ENCODE assay signal across 8 mouse cellular contexts in genomic region chr8:70200098-70200681, GRCm38 (mm10). TPM values are rescaled to one million over a fixed set of nuclear protein-coding genes. Genes with fewer than 3 reads are reported as not detected.
DNase-seq lines count a peak whose midpoint lies in the region; ATAC-seq and TF ChIP-seq lines count a peak whose summit lies in the region.

No protein-coding gene starts in this region.

- H3K4me1 ChIP-seq in bone marrow, adult 2 months (ENCODE audit: control insufficient read depth, insufficient read depth, low read length): peaks cover 5% of the 10 kb centered on the region; the same call in 1 of the 2 replicates
- H3K4me1 ChIP-seq in forebrain, embryonic 15.5 days: 0 out of 2 replicates have a peak, but pooled peaks cover 11% of the 10 kb centered on the region
- H3K4me1 ChIP-seq in kidney, postnatal 0 days (replicated peaks; ENCODE audit: insufficient read depth, low read length): no peaks in the 10 kb centered on the region
- H3K4me1 ChIP-seq in lung, embryonic 14.5 days (ENCODE audit: insufficient read depth): peaks cover 3% of the 10 kb centered on the region; the same call in 1 of the 2 replicates

- H3K4me3 ChIP-seq in bone marrow, adult 2 months (replicated peaks; ENCODE audit: control insufficient read depth, low read depth, low read length): no peak overlapping the region
- H3K4me3 ChIP-seq in forebrain, embryonic 15.5 days: no peak overlapping the region
- no peak overlapping the region for H3K4me3 ChIP-seq in kidney, postnatal 0 days (replicated peaks; ENCODE audit: low read depth, low read length)
- H3K4me3 ChIP-seq in lung, embryonic 14.5 days (ENCODE audit: low read depth, low read length): no peak overlapping the region

- H3K27ac ChIP-seq in bone marrow, adult 2 months (ENCODE audit: control insufficient read depth, insufficient read depth, low read depth, low read length, poor library complexity): peak overlapping the region; percentile 27; the same call in 1 of the 2 replicates
- H3K27ac ChIP-seq in forebrain, embryonic 15.5 days (replicated peaks): peak overlapping the region; percentile 16; the same call in 1 of the 2 replicates
- no peak overlapping the region for H3K27ac ChIP-seq in kidney, postnatal 0 days
- no peak overlapping the region for H3K27ac ChIP-seq in lung, embryonic 14.5 days (ENCODE audit: low read depth)

- intact Hi-C loops in left cerebral cortex, postnatal 10 days (cut with DNase I): no loop called here

- no peak overlapping the region for H3K9ac ChIP-seq in forebrain, embryonic 15.5 days (replicated peaks)
- H3K9ac ChIP-seq in kidney, postnatal 0 days (ENCODE audit: low read depth, low read length): no peak overlapping the region
- H3K9ac ChIP-seq in lung, embryonic 14.5 days: no peak overlapping the region

- H3K4me2 ChIP-seq in forebrain, embryonic 15.5 days (replicated peaks): no peak overlapping the region
- H3K4me2 ChIP-seq in kidney, postnatal 0 days (ENCODE audit: low read length): no peak overlapping the region
- H3K4me2 ChIP-seq in lung, embryonic 14.5 days: no peak overlapping the region

- ATAC-seq in forebrain, embryonic 15.5 days (replicated peaks): peak; percentile 68
- ATAC-seq in kidney, postnatal 0 days (replicated peaks; ENCODE audit: low FRiP score, low read depth): no peak
- peak; percentile 45 for ATAC-seq in lung, embryonic 14.5 days (ENCODE audit: insufficient read depth)

- H3K36me3 ChIP-seq in forebrain, embryonic 15.5 days: no peaks in the 10 kb centered on the region
- H3K36me3 ChIP-seq in kidney, postnatal 0 days (ENCODE audit: insufficient read depth, low read length): no peaks in the 10 kb centered on the region
- no peaks in the 10 kb centered on the region for H3K36me3 ChIP-seq in lung, embryonic 14.5 days (ENCODE audit: insufficient read depth)

- no peak for TF ChIP-seq POLR2A in bone marrow, adult 2 months (IDR thresholded peaks at IDR 0.05; ENCODE audit: borderline replicate concordance, control insufficient read depth, low read depth, low read length)

- TF ChIP-seq CTCF in bone marrow, adult 2 months (IDR thresholded peaks at IDR 0.05; ENCODE audit: control insufficient read depth, insufficient read depth, low read length): peak; percentile 42; the same call in 1 of the 2 replicates
- peak; percentile 63 for TF ChIP-seq CTCF in kidney, postnatal 0 days (IDR thresholded peaks at IDR 0.05; ENCODE audit: low read depth)
- peak; percentile 55 for TF ChIP-seq CTCF in lung, embryonic 14.5 days (IDR thresholded peaks at IDR 0.05; ENCODE audit: low read depth)

- H3K9me3 ChIP-seq in forebrain, embryonic 15.5 days: no peaks in the 10 kb centered on the region
- H3K9me3 ChIP-seq in kidney, postnatal 0 days (replicated peaks; ENCODE audit: low read length): no peaks in the 10 kb centered on the region
- H3K9me3 ChIP-seq in lung, embryonic 14.5 days (ENCODE audit: low read depth, low read length): no peaks in the 10 kb centered on the region

- WGBS in bone marrow, adult 2 months: 79% methylated on average over 5 of the region's 5 CpGs
- WGBS in forebrain, embryonic 15.5 days: 59% methylated on average over 5 of the region's 5 CpGs
- WGBS in kidney, postnatal 0 days: 34% methylated on average over 5 of the region's 5 CpGs
- WGBS in lung, embryonic 14.5 days: 41% methylated on average over 5 of the region's 5 CpGs

- H3K27me3 ChIP-seq in forebrain, embryonic 15.5 days: no peaks in the 10 kb centered on the region
- no peaks in the 10 kb centered on the region for H3K27me3 ChIP-seq in kidney, postnatal 0 days (ENCODE audit: insufficient read depth, low read length)
- H3K27me3 ChIP-seq in lung, embryonic 14.5 days (ENCODE audit: insufficient read depth, low read length): no peaks in the 10 kb centered on the region

- DNase-seq in left cerebral cortex, adult 18-20 months (ENCODE audit: low spot score in 2 of 2): peak; percentile 39 to 63
- DNase-seq in left cerebral cortex, postnatal 10 days (ENCODE audit: extremely low spot score in 1 of 2, low spot score in 2 of 2): no peak
- DNase-seq in kidney, postnatal 0 days (ENCODE audit: low spot score): peak; percentile 56
- peak; percentile 49 for DNase-seq in lung, embryonic 14.5 days
- peak; percentile 32 for DNase-seq in thymus, postnatal 25 days
- no peak for DNase-seq in testis, postnatal 14 days (ENCODE audit: low spot score)

RNA-seq across cellular contexts. Expression of gene Slc25a42, which starts 11.9 kb away (rescaled TPM):
- 10 to 100 TPM; 36.0 to 37.8 TPM for total RNA-seq in left cerebral cortex, adult 18-20 months (2021)
- 10 to 100 TPM; 26.1 to 26.6 TPM for total RNA-seq in left cerebral cortex, postnatal 10 days (2021)
- polyA plus RNA-seq in bone marrow, adult 2 months (2011; ENCODE audit: insufficient read depth, insufficient read length, low replicate concordance, missing spikeins): 7.1 and 10.9 TPM in 2 replicates
- polyA plus RNA-seq in forebrain, embryonic 15.5 days (2015; fragmentation: Nextera tagmentation; extraction: Ambion mirVana): 3.8 and 4.4 TPM in 2 replicates
- polyA plus RNA-seq in kidney, postnatal 0 days (2015; fragmentation: Nextera tagmentation; extraction: Ambion mirVana): 5.6 TPM in 2 replicates
- polyA plus RNA-seq in lung, embryonic 14.5 days (2014; fragmentation: Nextera tagmentation; extraction: Ambion mirVana): 2.9 and 3.2 TPM in 2 replicates

RNA-seq across cellular contexts. Expression of gene Tmem161a, which starts 28.0 kb away (rescaled TPM):
- 10 to 100 TPM; 45.2 to 46.2 TPM for total RNA-seq in left cerebral cortex, adult 18-20 months (2021)
- 10 to 100 TPM; 49.0 to 55.7 TPM for total RNA-seq in left cerebral cortex, postnatal 10 days (2021)
- 10.8 and 22.0 TPM in 2 replicates for polyA plus RNA-seq in bone marrow, adult 2 months (2011; ENCODE audit: insufficient read depth, insufficient read length, low replicate concordance, missing spikeins)
- 54.2 and 58.1 TPM in 2 replicates for polyA plus RNA-seq in forebrain, embryonic 15.5 days (2015; fragmentation: Nextera tagmentation; extraction: Ambion mirVana)
- polyA plus RNA-seq in kidney, postnatal 0 days (2015; fragmentation: Nextera tagmentation; extraction: Ambion mirVana): 52.3 and 62.4 TPM in 2 replicates
- 49.1 and 50.5 TPM in 2 replicates for polyA plus RNA-seq in lung, embryonic 14.5 days (2014; fragmentation: Nextera tagmentation; extraction: Ambion mirVana)

RNA-seq across cellular contexts. Expression of gene Sugp2, which starts 33.8 kb away (rescaled TPM):
- 100 to 1,000 TPM in 1 of 2 experiments, 10 to 100 TPM in 1; 97.3 to 109 TPM for total RNA-seq in left cerebral cortex, adult 18-20 months (2021)
- 100 to 1,000 TPM; 134 to 140 TPM for total RNA-seq in left cerebral cortex, postnatal 10 days (2021)
- 89.1 and 192 TPM in 2 replicates for polyA plus RNA-seq in bone marrow, adult 2 months (2011; ENCODE audit: insufficient read depth, insufficient read length, low replicate concordance, missing spikeins)
- polyA plus RNA-seq in forebrain, embryonic 15.5 days (2015; fragmentation: Nextera tagmentation; extraction: Ambion mirVana): 83.3 and 85.6 TPM in 2 replicates
- 14.0 and 17.1 TPM in 2 replicates for polyA plus RNA-seq in kidney, postnatal 0 days (2015; fragmentation: Nextera tagmentation; extraction: Ambion mirVana)
- 33.4 and 33.5 TPM in 2 replicates for polyA plus RNA-seq in lung, embryonic 14.5 days (2014; fragmentation: Nextera tagmentation; extraction: Ambion mirVana)

RNA-seq across cellular contexts. Expression of gene Armc6, which starts 34.1 kb away (rescaled TPM):
- 10 to 100 TPM; 37.0 to 42.1 TPM for total RNA-seq in left cerebral cortex, adult 18-20 months (2021)
- 10 to 100 TPM; 84.6 to 85.4 TPM for total RNA-seq in left cerebral cortex, postnatal 10 days (2021)
- polyA plus RNA-seq in bone marrow, adult 2 months (2011; ENCODE audit: insufficient read depth, insufficient read length, low replicate concordance, missing spikeins): 2.9 and 9.8 TPM in 2 replicates
- 90.3 and 94.5 TPM in 2 replicates for polyA plus RNA-seq in forebrain, embryonic 15.5 days (2015; fragmentation: Nextera tagmentation; extraction: Ambion mirVana)
- 14.1 and 16.7 TPM in 2 replicates for polyA plus RNA-seq in kidney, postnatal 0 days (2015; fragmentation: Nextera tagmentation; extraction: Ambion mirVana)
- polyA plus RNA-seq in lung, embryonic 14.5 days (2014; fragmentation: Nextera tagmentation; extraction: Ambion mirVana): 27.8 and 28.6 TPM in 2 replicates

Comparison
In these comparisons a context has a peak if more than half of its experiments do, and no peak if none do; other contexts are left out.
1. DNase-seq: peak in left cerebral cortex, adult 18-20 months (2 of 2), kidney, postnatal 0 days (single experiment), lung, embryonic 14.5 days (single experiment) and thymus, postnatal 25 days (single experiment); none in left cerebral cortex, postnatal 10 days (0 of 2) and testis, postnatal 14 days (single experiment).
2. H3K27ac ChIP-seq: peak in bone marrow, adult 2 months (single experiment) and forebrain, embryonic 15.5 days (single experiment); none in kidney, postnatal 0 days (single experiment) and lung, embryonic 14.5 days (single experiment).
3. Peak in every context shown above with its lines, with median percentiles within 50 percentile points of each other: CTCF ChIP-seq.